Mouse (Mus musculus): ENCODE measurements around the gene Cfap157. TPM values are rescaled to one million over a fixed set of nuclear protein-coding genes. Genes with fewer than 3 reads are reported as not detected.
A peak's percentile ranks its signal among the peaks of the same experiment; 100 is the strongest.

Cfap157 gene
- polyA plus RNA-seq, 2 experiments, result not detected

DNA sequence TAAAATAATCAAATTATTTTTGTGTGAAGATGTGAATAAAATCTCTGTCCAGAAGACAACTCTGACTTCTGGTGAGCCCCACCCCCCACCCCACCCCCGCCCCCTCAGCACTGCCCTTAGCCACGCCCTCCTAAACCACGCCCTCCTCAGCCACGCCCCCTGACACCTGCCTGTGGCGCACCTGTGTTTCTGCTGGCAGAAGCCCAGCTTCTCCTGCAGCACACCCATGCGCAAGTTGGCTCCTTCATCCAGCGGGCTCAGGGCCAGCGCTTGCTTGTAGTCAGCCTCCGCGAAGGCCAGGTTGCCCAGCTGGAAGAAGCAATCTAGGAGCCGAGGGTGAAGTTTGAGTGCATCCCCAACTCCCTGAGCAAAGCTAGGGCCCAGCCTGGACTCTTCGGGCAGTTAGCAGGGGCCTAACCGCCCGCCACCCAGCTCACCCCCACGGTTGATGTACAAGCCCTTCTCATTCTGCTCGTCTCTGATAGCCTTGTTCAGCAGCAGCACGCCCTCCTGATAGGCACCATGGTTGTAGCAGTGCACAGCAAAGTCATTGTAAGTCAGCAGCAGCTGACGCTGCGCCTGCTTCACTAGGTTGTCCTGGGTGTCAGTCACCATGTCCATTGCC lies 15.5 kb downstream of the Cfap157 start:
- H3K27ac ChIP-seq, result no peak overlapping the region
- ATAC-seq (ENCODE audit: insufficient read depth), result peak; percentile 79
- no peaks in the 10 kb centered on the region for H3K9me3 ChIP-seq (ENCODE audit: control insufficient read depth, low read length)
- no peak overlapping the region for H3K9ac ChIP-seq (replicated peaks)
- no peak overlapping the region for H3K4me3 ChIP-seq (ENCODE audit: insufficient read depth in 1 of 2, low read depth in 2 of 2, low read length in 2 of 2)
- peak in 2 of 3 experiments; percentile 26 to 46 for DNase-seq (ENCODE audit: low read depth in 3 of 3, low spot score in 3 of 3)
- 32% methylated on average over 19 of the region's 19 CpGs for WGBS (ENCODE audit: insufficient replicate concordance)
- H3K4me2 ChIP-seq (ENCODE audit: low read depth), result peak overlapping the region; percentile 23; the same call in 1 of the 2 replicates
- TF ChIP-seq CTCF (IDR thresholded peaks at IDR 0.05; ENCODE audit: low read depth) (no peak), EP300 (IDR thresholded peaks at IDR 0.05; ENCODE audit: low read depth) (peak; percentile 58)
- H3K27me3 ChIP-seq (ENCODE audit: control insufficient read depth, insufficient read depth, low read length), result no peaks in the 10 kb centered on the region
- no peaks in the 10 kb centered on the region for H3K36me3 ChIP-seq (replicated peaks; ENCODE audit: control insufficient read depth, insufficient read depth, low read depth)
- H3K4me1 ChIP-seq (replicated peaks; ENCODE audit: control insufficient read depth in 2 of 2, insufficient read depth in 2 of 2, low read length in 1 of 2), result peaks cover 0 to 11% of the 10 kb centered on the region in 2 experiments; a peak in 3 of 4 replicates

DNA sequence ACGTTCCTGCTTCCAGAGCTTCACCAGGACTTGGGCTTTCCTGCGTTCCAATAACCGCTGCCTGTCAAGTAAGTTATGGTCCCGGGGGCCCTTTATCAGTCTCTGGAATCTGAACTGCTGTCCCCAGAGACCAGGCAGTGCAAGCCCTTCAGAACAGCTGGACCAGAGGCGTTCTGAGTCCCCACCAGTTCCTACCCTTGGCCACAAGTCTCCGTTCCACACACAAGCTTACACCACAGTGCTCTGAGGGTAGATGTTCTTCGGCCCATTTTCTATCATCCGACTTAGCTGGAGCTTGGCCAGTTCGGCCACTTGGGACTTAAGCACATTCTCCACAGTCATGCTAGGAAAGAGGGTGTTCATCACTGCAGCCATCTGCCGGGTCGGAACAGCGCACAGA lies 17.0 kb downstream of the Cfap157 start:
- H3K27ac ChIP-seq, result no peak overlapping the region
- no peak for DNase-seq (ENCODE audit: low read depth in 3 of 3, low spot score in 3 of 3)
- no peaks in the 10 kb centered on the region for H3K36me3 ChIP-seq (replicated peaks; ENCODE audit: control insufficient read depth, insufficient read depth, low read depth)
- H3K9ac ChIP-seq (replicated peaks), result no peak overlapping the region
- H3K27me3 ChIP-seq (ENCODE audit: control insufficient read depth, insufficient read depth, low read length), result no peaks in the 10 kb centered on the region
- H3K4me2 ChIP-seq (ENCODE audit: low read depth), result no peak overlapping the region
- peaks cover 0 to 11% of the 10 kb centered on the region in 2 experiments; a peak in 3 of 4 replicates for H3K4me1 ChIP-seq (replicated peaks; ENCODE audit: control insufficient read depth in 2 of 2, insufficient read depth in 2 of 2, low read length in 1 of 2)
- no peak overlapping the region for H3K4me3 ChIP-seq (ENCODE audit: insufficient read depth in 1 of 2, low read depth in 2 of 2, low read length in 2 of 2)
- ATAC-seq (ENCODE audit: insufficient read depth), result no peak
- 59% methylated on average over 12 of the region's 12 CpGs for WGBS (ENCODE audit: insufficient replicate concordance)
- H3K9me3 ChIP-seq (ENCODE audit: control insufficient read depth, low read length), result no peaks in the 10 kb centered on the region
- TF ChIP-seq EP300 (IDR thresholded peaks at IDR 0.05; ENCODE audit: low read depth), result no peak
- no peak for TF ChIP-seq CTCF (IDR thresholded peaks at IDR 0.05; ENCODE audit: low read depth)

- WGBS (ENCODE audit: insufficient replicate concordance), result 62% methylated on average over 3 of the region's 3 CpGs
Measured at GRCm38 (mm10) chr2:32763353-32763752, 20.9 kb downstream of the Cfap157 start.

DNA sequence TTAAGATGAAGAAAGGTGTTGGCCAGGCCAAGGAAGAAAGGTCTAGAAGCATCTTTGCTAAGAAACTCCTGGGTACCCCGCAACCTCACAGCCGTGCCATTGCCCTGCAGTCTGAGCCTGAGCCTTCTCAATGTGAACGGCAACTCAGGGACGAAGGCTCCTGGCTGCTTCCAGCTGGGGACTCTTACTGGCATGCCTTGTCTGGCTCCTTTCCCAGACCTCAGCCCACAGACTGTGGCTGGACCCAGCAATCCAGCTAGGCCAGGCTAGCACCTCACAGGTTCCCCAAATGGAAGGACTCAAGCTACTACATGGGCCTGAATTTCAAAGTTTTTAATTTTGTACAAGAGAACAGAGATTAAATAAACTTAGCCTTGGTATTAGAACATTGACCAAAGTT lies 22.4 kb downstream of the Cfap157 start:
- no peak overlapping the region for H3K4me3 ChIP-seq (ENCODE audit: insufficient read depth in 1 of 2, low read depth in 2 of 2, low read length in 2 of 2)
- H3K27me3 ChIP-seq (ENCODE audit: control insufficient read depth, insufficient read depth, low read length), result no peaks in the 10 kb centered on the region
- H3K4me2 ChIP-seq (ENCODE audit: low read depth), result no peak overlapping the region
- no peak overlapping the region for H3K9ac ChIP-seq (replicated peaks)
- H3K9me3 ChIP-seq (ENCODE audit: control insufficient read depth, low read length), result no peaks in the 10 kb centered on the region
- TF ChIP-seq CTCF (IDR thresholded peaks at IDR 0.05; ENCODE audit: low read depth) (no peak), EP300 (IDR thresholded peaks at IDR 0.05; ENCODE audit: low read depth) (no peak)
- no peaks in the 10 kb centered on the region for H3K36me3 ChIP-seq (replicated peaks; ENCODE audit: control insufficient read depth, insufficient read depth, low read depth)
- WGBS (ENCODE audit: insufficient replicate concordance), result 89% methylated on average over 4 of the region's 4 CpGs
- H3K4me1 ChIP-seq (replicated peaks; ENCODE audit: control insufficient read depth in 2 of 2, insufficient read depth in 2 of 2, low read length in 1 of 2), result no peaks in the 10 kb centered on the region
- no peak overlapping the region for H3K27ac ChIP-seq
- DNase-seq (ENCODE audit: low read depth in 3 of 3, low spot score in 3 of 3) (no peak), ATAC-seq (ENCODE audit: insufficient read depth) (no peak)

More at GRCm38 (mm10) chr2:32763353-32763752, 20.9 kb downstream of the Cfap157 start:
- Histone ChIP-seq H3K4me1 (replicated peaks; ENCODE audit: control insufficient read depth in 2 of 2, insufficient read depth in 2 of 2, low read length in 1 of 2) (peaks cover 0 to 2% of the 10 kb centered on the region in 2 experiments; a peak in 2 of 4 replicates), H3K27me3 (ENCODE audit: control insufficient read depth, insufficient read depth, low read length) (no peaks in the 10 kb centered on the region), H3K36me3 (replicated peaks; ENCODE audit: control insufficient read depth, insufficient read depth, low read depth) (no peaks in the 10 kb centered on the region), H3K9me3 (ENCODE audit: control insufficient read depth, low read length) (no peaks in the 10 kb centered on the region), H3K9ac (replicated peaks) (no peak overlapping the region), H3K4me2 (ENCODE audit: low read depth) (no peak overlapping the region), H3K27ac (no peak overlapping the region), H3K4me3 (ENCODE audit: insufficient read depth in 1 of 2, low read depth in 2 of 2, low read length in 2 of 2) (no peak overlapping the region)
- no peak for ATAC-seq (ENCODE audit: insufficient read depth)
- TF ChIP-seq EP300 (IDR thresholded peaks at IDR 0.05; ENCODE audit: low read depth), result no peak
- TF ChIP-seq CTCF (IDR thresholded peaks at IDR 0.05; ENCODE audit: low read depth), result peak; percentile 66
- DNase-seq (ENCODE audit: low read depth in 3 of 3, low spot score in 3 of 3), result no peak

DNA sequence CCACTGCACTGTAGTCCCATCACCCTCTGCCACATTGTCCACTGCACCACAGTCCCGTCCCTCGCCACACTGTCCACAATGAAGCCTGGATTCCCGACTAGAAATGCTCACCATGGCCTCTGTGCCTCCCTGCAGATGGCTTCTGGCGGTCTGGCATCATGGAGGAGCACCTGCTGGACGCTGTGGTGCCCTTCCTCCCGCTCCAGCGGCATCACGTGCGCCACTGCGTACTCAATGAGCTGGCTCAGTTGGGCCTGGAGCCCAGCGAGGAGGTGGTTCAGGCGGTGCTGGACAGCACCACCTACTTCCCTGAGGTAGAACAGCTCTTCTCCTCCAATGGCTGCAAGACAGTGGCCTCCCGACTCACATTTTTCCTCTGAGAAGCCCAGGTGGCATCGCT lies 22.9 kb downstream of the Cfap157 start:
- Histone ChIP-seq H3K9ac (replicated peaks) (no peak overlapping the region), H3K27ac (no peak overlapping the region), H3K9me3 (ENCODE audit: control insufficient read depth, low read length) (no peaks in the 10 kb centered on the region), H3K27me3 (ENCODE audit: control insufficient read depth, insufficient read depth, low read length) (no peaks in the 10 kb centered on the region), H3K4me1 (replicated peaks; ENCODE audit: control insufficient read depth in 2 of 2, insufficient read depth in 2 of 2, low read length in 1 of 2) (no peaks in the 10 kb centered on the region), H3K4me2 (ENCODE audit: low read depth) (no peak overlapping the region), H3K4me3 (ENCODE audit: insufficient read depth in 1 of 2, low read depth in 2 of 2, low read length in 2 of 2) (no peak overlapping the region), H3K36me3 (replicated peaks; ENCODE audit: control insufficient read depth, insufficient read depth, low read depth) (no peaks in the 10 kb centered on the region)
- DNase-seq (ENCODE audit: low read depth in 3 of 3, low spot score in 3 of 3), result no peak
- ATAC-seq (ENCODE audit: insufficient read depth), result no peak
- no peak for TF ChIP-seq EP300 (IDR thresholded peaks at IDR 0.05; ENCODE audit: low read depth)
- no peak for TF ChIP-seq CTCF (IDR thresholded peaks at IDR 0.05; ENCODE audit: low read depth)
- 83% methylated on average over 14 of the region's 14 CpGs for WGBS (ENCODE audit: insufficient replicate concordance)
